Mouse (Mus musculus) large intestine, adult 2 months (tissue): ENCODE data around the gene Psmc3ip. TPM values are rescaled to one million over a fixed set of nuclear protein-coding genes. Genes with fewer than 3 reads are reported as not detected.

Experiments used
- DNase-seq: peaks from one replicate; pipeline ENCODE4 v3.0.0-alpha.2; 2012; ENCODE audit warnings: low read depth, low spot score
- WGBS: fragments of 180-500 bp; shearing (Covaris S2); methylation state at CpG from one replicate; pipeline ENCODE4 v1.1.7; 2018; 5-methylcytosine and 5-hydroxymethylcytosine counted together
- polyA plus RNA-seq: library from polyadenylated mRNA; depleted of rRNA; stranded (reverse); fragments of >200 nt; gene quantifications from 2 replicates; pipeline ENCODE4 v1.2.3, GENCODE M21; 2012; rRNA removed

The Psmc3ip gene
- polyA plus RNA-seq, 1 experiment: 1.3 TPM

DNA sequence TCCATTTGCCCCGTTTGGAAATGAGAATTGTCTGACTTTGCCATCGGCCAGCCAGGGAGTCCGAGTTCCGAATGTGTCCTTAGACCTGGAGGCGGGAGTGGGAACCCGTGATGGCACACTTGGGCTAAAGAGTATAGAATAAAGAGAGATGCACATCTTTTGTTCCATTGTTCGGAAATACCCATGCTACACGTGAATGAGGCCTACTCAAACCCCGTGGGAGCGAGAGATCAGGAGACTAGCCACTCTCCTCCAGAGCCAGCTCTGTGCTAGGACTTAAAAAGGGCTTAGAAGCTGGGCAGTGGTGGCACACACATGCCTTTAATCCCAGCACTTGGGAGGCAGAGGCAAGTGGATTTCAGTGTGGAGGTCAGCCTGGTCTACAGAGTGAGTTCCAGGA is 35.8 kb downstream of the Psmc3ip start:
- DNase-seq: no peak
- WGBS: 82% methylated on average over 10 of the region's 10 CpGs

DNA sequence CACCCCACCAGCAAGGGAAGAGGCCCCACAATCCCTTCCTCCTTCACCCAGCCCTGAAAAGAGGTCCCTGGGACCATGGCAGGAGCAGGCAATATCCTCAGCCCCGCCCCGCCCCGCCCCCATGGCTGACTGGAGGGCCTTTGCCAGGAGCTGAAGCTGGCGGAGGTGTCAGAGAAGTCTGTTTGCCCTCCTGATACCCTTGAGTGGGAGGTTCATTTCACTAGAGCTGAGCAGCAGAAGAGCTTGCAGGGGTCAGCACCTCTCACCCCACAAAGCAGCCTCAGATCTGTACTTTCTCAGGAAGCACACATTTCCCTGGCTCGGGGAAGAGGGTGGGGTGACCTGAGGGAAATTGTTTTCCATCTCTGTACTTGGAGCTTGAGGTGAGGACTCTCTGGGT is 36.5 kb downstream of the Psmc3ip start:
- 36% methylated on average over 5 of the region's 5 CpGs for WGBS
- DNase-seq: no peak

DNA sequence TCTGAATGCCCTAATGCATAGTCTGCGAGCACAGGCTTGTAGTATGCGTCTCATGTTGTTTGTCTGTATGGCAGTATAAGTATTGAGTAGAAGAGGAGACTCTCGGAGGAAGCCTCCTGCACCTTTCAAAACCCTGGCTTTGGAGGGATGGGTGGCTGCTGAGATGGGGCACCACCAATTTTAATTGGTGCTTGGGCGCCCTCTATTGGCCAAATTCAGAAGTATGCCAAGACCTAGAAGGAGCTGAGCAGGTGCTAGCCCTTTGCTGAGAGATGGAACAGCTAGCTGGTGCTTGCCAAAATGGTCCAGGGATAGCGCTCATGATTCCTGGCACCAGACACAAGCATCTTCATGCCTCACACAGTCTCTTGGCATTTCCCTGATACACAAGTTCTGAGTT is 37.4 kb downstream of the Psmc3ip start:
- WGBS: 13% methylated on average over 5 of the region's 5 CpGs
- no peak for DNase-seq

DNA sequence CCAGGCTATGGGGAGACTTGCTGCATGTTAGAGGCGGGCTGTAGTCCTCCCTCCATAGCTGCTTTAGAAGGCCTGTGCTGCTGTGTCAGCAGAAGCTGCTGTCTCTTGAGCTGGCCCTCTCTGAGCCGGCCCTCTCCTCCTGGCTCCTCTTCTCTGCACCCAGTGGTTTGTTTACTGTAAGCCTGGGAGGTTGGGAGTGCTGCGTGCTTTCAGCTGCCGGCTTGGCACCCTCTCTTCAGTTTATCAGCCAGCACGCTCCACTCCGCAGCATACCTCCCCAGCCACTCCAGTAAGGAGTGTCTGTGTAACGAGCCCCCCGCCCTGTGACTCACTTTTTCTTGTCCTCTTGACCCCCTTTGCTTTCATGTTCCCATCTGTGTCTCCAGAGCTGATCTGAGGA is 38.4 kb downstream of the Psmc3ip start:
- no peak for DNase-seq
- 14% methylated on average over 8 of the region's 8 CpGs for WGBS

DNA sequence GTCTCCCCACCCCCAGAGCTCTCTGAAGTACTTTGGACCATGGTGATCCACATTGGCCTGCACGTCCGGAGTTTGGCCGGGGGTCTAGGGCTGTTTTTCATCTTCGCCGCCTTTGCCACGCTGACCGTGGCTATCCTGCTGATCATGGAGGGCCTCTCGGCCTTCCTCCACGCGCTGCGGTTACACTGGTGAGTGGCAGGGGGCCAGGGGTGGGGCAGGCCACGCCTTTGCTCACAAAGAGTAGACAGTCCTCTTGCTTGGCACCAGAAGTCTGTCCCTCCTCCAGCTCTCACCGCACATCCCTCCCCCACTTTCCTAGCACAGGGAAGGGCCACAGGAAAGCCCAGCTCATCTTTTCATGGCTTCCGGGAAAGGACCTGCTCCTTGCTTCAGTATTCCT is 39.8 kb downstream of the Psmc3ip start:
- WGBS: 35% methylated on average over 14 of the region's 14 CpGs
- no peak for DNase-seq

DNA sequence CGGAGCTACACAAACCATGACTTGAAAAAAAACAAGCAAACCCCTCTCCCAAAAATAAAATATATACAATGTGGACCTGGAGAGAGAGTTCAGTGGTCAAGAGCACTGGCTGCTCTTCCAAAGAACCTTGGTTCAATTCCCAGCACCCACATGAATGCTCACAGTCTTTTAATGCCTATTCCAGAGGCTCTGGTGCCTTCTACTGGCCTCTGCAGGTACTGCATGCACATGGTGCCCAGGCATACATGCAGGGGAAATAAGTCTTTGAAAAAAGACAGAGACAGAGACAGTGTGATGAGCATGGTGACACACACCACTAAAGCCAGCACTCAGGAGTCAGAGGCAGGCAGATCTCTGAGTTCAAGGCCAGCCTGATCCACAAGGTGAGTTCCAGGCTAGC is 41.3 kb downstream of the Psmc3ip start:
- 95% methylated on average over 1 of the region's 1 CpGs for WGBS
- DNase-seq: no peak

DNA sequence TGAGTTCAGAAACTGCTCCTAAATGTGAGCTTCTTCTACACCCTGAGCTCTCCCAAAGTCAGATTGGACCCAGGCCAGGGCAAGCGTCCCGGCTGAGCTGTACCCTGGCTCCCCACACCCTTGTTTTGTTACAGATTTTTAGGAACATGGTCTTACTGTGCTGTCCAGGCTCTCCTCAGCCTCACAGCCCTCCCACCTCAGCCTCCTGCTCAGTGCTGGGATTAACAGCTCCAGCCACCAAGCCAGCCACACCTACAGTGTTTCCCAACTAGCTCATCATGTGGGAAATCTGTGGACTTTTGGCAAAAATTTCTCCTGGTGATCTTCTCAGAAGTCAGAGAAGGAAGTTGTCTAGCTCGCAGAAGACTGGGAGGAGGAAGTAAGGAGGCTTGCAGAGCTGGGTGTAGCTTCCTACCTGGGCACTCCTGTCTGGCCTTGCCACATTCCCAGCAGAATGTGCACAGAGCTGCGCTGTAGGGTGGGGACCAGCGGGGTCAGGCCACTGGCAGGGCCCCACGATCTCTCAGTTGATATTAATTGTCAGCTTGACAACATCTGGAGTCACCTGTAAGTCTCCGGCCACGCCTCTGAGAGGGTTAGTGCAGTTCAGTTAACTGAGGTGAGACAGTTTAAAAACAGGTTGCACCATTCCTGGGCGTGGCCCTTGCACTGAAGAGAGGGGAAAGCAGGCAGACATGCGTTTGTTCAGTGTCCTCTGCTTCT is 42.3 kb downstream of the Psmc3ip start:
- no peak for DNase-seq
- WGBS: 25% methylated on average over 10 of the region's 10 CpGs

DNA sequence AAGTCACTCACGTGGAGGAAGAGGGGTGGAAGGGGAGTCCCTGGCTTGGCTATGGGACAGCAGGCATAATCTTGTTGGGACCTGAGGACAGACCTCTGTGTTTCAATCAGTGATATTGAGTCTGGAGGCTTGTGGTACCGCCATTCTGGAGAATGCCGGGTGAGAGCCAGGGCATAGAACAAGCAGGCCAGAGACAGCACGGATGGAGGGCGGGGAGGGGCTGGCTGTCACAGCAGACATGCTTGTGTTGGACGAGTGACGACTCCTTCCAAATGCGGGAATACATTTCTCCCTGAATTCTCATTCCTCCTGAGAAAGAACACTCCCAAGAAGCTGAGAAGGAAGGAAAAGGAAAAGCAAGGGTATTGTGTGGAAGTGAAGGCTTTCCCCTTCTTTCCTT is 43.6 kb downstream of the Psmc3ip start:
- DNase-seq: no peak
- WGBS: 93% methylated on average over 8 of the region's 8 CpGs

DNA sequence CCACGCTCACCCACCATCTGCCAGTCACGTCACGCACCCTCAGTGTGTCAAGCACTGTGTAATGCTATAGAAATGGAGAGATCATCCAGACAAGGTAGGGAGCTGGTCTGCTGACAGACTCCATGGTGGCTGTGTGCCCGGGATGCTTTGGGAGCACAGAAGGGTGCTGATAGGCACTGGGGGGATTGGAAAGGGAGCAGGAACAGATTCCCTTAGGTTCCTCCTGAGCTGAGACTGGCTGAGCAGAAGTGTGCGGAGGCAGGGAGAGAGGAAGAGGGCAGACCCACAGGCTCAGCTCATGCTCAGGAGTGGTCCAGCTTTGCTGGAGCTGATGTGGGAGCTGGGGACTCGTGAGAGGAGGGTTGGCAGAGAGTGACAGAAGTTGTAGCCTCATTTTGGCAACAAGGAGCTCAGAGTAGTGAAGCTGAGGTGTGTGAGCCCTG is 44.2 kb downstream of the Psmc3ip start:
- no peak for DNase-seq
- WGBS: 96% methylated on average over 6 of the region's 6 CpGs

DNA sequence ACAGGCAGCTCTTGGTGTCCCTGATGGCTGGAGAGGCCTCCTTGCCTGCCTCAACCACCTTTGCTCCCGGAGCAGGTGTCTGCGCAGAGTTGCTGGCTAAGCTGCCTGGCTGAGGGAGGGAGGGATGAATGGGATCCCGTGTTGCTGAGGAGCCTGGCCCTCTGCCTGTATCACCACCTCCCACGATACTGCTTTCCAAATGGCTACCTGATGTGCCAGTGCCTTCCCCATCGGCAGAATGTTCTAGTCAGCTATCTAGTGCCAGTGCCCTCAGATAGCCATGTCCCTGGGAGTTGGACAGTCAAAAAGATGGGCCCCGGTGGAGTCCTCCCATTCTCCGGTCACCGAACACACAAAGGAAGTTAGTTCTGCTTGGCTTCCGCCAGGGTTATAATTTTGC is 44.9 kb downstream of the Psmc3ip start:
- WGBS: 91% methylated on average over 9 of the region's 9 CpGs
- no peak for DNase-seq

DNA sequence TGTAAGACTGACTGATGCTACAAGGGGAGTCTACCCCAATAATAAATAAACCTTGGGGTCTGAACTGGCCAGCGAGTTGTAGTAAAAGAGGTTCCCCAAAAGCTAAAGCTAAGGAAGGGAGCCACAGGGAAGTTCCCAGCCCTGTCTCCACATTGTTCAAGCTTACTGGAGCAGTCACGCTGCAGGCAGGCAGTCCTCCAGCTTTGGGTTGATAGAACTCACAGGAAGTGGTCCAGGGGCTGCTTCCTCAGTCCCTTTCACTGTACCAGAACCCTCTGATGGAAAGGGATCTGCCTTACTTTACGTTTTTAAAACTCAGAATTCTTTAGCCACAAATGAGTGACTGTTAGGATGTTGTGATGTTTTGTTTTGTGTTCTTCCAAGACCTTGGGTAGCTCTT is 47.7 kb downstream of the Psmc3ip start:
- DNase-seq: no peak
- 80% methylated on average over 3 of the region's 3 CpGs for WGBS

DNA sequence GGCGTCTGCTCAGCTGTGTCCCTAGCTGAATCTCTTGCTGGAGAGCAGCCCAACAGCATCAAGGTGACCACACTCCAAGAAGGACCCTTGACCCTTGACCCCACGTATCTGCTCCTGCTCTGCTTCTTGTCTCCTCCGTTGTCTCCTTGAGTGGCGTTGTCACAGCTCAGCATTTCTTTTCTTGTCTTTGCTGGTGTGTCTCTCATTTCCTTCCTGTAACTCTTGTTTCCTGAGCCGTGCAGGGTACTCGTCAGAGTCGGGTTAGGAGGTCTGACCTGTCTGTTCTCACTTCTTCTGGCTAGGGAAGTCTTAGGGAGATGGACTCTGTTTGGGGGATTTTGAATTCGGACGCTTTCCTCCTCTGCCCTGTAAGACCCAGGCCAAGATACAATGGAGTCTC is 48.8 kb downstream of the Psmc3ip start:
- WGBS: 67% methylated on average over 9 of the region's 9 CpGs
- DNase-seq: no peak

DNA sequence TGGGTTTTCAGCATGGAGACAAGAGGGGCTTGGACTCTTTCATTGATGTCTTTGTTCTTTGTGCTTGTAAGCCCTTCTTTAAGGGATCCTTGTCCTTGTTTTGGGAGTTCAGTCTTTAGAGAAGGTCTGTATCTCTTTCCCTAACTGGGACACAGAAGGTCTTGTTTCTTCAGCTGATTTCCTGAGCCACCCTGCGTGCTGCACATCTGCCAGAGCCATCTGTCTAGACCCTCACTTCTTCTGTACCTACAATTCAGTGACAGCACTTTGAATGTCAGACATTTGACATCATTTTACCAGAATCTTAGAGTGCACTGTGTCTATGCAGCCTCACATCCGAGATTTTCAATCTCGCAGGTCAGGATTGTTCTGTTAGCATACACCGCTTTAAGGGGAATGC is 49.4 kb downstream of the Psmc3ip start:
- 92% methylated on average over 4 of the region's 4 CpGs for WGBS
- DNase-seq: no peak

Other genes starting within 250 kb of the Psmc3ip start
- 9.5 and 14.2 TPM in 2 replicates for gene Stat5b, start 244.7 kb downstream of the Psmc3ip start, polyA plus RNA-seq
- gene Stat5a, start 236.1 kb downstream of the Psmc3ip start, polyA plus RNA-seq: 6.4 and 8.3 TPM in 2 replicates
- gene Stat3, start 155.9 kb downstream of the Psmc3ip start, polyA plus RNA-seq: 102 and 120 TPM in 2 replicates
- gene Cavin1, start 124.5 kb downstream of the Psmc3ip start, polyA plus RNA-seq: 33.4 and 36.4 TPM in 2 replicates
- 48.4 and 73.0 TPM in 2 replicates for gene Atp6v0a1, start 86.0 kb downstream of the Psmc3ip start, polyA plus RNA-seq
- 12.9 and 13.6 TPM in 2 replicates for gene Naglu, start 25.4 kb downstream of the Psmc3ip start, polyA plus RNA-seq
- gene Hsd17b1, start 17.0 kb downstream of the Psmc3ip start, polyA plus RNA-seq: 0.26 and 0.29 TPM in 2 replicates
- gene Coasy, start 12.9 kb downstream of the Psmc3ip start, polyA plus RNA-seq: 38.1 and 46.5 TPM in 2 replicates
- 144 and 164 TPM in 2 replicates for gene Mlx, start 8.2 kb downstream of the Psmc3ip start, polyA plus RNA-seq
- gene Retreg3, start 24.5 kb upstream of the Psmc3ip start, polyA plus RNA-seq: 53.7 and 67.9 TPM in 2 replicates
- 14.4 and 17.8 TPM in 2 replicates for gene Tubg1, start 24.5 kb upstream of the Psmc3ip start, polyA plus RNA-seq
- gene Tubg2, start 60.5 kb upstream of the Psmc3ip start, polyA plus RNA-seq: 1.8 and 2.3 TPM in 2 replicates
- gene Cntnap1, start 75.1 kb upstream of the Psmc3ip start, polyA plus RNA-seq: 2.4 and 2.6 TPM in 2 replicates
- gene Plekhh3, start 75.9 kb upstream of the Psmc3ip start, polyA plus RNA-seq: 22.9 and 31.4 TPM in 2 replicates
- 9.2 and 16.9 TPM in 2 replicates for gene Ccr10, start 80.0 kb upstream of the Psmc3ip start, polyA plus RNA-seq
- gene Ezh1, start 131.0 kb upstream of the Psmc3ip start, polyA plus RNA-seq: 22.1 and 30.6 TPM in 2 replicates
- 38.9 and 40.8 TPM in 2 replicates for gene Ramp2, start 150.6 kb upstream of the Psmc3ip start, polyA plus RNA-seq
- 80.6 and 82.2 TPM in 2 replicates for gene Vps25, start 158.3 kb upstream of the Psmc3ip start, polyA plus RNA-seq
- gene Wnk4, start 165.1 kb upstream of the Psmc3ip start, polyA plus RNA-seq: 4.5 and 5.1 TPM in 2 replicates
- gene Cntd1, start 183.6 kb upstream of the Psmc3ip start, polyA plus RNA-seq: 0.21 and 0.37 TPM in 2 replicates
- gene Coa3, start 183.7 kb upstream of the Psmc3ip start, polyA plus RNA-seq: 336 and 344 TPM in 2 replicates
- 59.8 and 107 TPM in 2 replicates for gene Becn1, start 206.8 kb upstream of the Psmc3ip start, polyA plus RNA-seq
- 52.4 and 56.6 TPM in 2 replicates for gene Psme3, start 220.8 kb upstream of the Psmc3ip start, polyA plus RNA-seq
- gene Aoc2, start 229.6 kb upstream of the Psmc3ip start, polyA plus RNA-seq: 4.3 and 6.9 TPM in 2 replicates
- 10.9 and 16.1 TPM in 2 replicates for gene Aoc3, start 235.2 kb upstream of the Psmc3ip start, polyA plus RNA-seq